Mouse (Mus musculus): ENCODE results near the gene Ar. TPM values are rescaled to one million over a fixed set of nuclear protein-coding genes. Genes with fewer than 3 reads are reported as not detected.

Gene Ar
- polyA plus RNA-seq, 1 experiment from 2014 or later = 0.29 TPM

DNA sequence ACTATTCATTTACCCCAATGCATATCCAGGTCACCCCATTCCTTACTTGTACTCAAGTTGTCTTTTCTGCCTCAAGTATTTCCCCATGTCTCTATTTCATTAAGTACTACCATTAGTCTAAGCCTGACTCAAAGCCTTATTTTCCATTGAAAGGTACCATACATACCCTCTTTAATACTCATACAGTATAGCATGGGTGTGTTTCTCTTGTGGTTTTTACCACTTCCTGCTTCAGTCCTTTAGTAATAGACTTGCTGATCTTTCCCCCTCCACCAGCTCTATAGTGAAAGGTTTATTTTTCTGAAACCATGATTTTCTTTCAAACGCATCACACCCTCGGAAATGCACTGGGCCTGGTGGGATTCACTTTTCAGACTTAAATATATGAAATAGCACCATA lies 117.2 kb downstream of the Ar start:
- Histone ChIP-seq H3K9me3 (ENCODE audit: control insufficient read depth, low read length) (no peaks in the 10 kb centered on the region), H3K27me3 (ENCODE audit: control insufficient read depth, insufficient read depth, low read length) (no peaks in the 10 kb centered on the region), H3K4me3 (ENCODE audit: low read depth, low read length) (no peak overlapping the region), H3K36me3 (ENCODE audit: control insufficient read depth, insufficient read depth, low read length) (no peaks in the 10 kb centered on the region), H3K4me1 (replicated peaks; ENCODE audit: control insufficient read depth, insufficient read depth) (no peaks in the 10 kb centered on the region), H3K4me2 (replicated peaks; ENCODE audit: low read depth) (no peak overlapping the region), H3K27ac (replicated peaks) (no peak overlapping the region), H3K9ac (ENCODE audit: low read length) (no peak overlapping the region)
- WGBS = 86% methylated on average over 2 of the region's 2 CpGs
- ATAC-seq (ENCODE audit: low FRiP score, low TSS enrichment) (no peak), DNase-seq (ENCODE audit: low spot score) (no peak)
- no peak for TF ChIP-seq CTCF (IDR thresholded peaks at IDR 0.05; ENCODE audit: low read depth)

DNA sequence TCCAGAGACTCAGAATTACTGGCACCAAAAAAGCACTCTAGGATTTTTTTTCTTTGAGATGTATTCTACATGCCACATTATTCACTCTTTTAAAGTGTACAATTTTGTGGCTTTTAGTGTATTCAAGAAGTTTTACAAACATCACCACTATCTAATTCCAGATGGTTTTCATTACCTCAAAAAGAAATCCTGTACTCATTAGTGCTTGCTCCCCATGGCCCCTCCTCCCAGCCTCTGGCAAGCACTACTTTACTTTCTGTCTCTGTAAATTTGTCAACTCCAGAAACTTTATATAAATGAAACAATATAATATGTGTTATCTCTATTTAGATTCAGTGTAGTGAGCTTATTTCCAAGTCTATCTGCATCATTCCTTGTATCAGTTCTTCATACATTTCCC lies 122.8 kb downstream of the Ar start:
- DNase-seq (ENCODE audit: low spot score) = no peak
- H3K4me3 ChIP-seq (ENCODE audit: low read depth, low read length) = no peak overlapping the region
- H3K4me2 ChIP-seq (replicated peaks; ENCODE audit: low read depth) = no peak overlapping the region
- H3K4me1 ChIP-seq (replicated peaks; ENCODE audit: control insufficient read depth, insufficient read depth) = no peaks in the 10 kb centered on the region
- H3K9me3 ChIP-seq (ENCODE audit: control insufficient read depth, low read length) = no peaks in the 10 kb centered on the region
- H3K27me3 ChIP-seq (ENCODE audit: control insufficient read depth, insufficient read depth, low read length) = no peaks in the 10 kb centered on the region
- ATAC-seq (ENCODE audit: low FRiP score, low TSS enrichment) = no peak
- TF ChIP-seq CTCF (IDR thresholded peaks at IDR 0.05; ENCODE audit: low read depth) = no peak
- TF ChIP-seq EP300 (optimal IDR thresholded peaks at IDR 0.05) = no peak
- H3K9ac ChIP-seq (ENCODE audit: low read length) = no peak overlapping the region
- H3K27ac ChIP-seq (replicated peaks) = no peak overlapping the region
- H3K36me3 ChIP-seq (ENCODE audit: control insufficient read depth, insufficient read depth, low read length) = no peaks in the 10 kb centered on the region

DNA sequence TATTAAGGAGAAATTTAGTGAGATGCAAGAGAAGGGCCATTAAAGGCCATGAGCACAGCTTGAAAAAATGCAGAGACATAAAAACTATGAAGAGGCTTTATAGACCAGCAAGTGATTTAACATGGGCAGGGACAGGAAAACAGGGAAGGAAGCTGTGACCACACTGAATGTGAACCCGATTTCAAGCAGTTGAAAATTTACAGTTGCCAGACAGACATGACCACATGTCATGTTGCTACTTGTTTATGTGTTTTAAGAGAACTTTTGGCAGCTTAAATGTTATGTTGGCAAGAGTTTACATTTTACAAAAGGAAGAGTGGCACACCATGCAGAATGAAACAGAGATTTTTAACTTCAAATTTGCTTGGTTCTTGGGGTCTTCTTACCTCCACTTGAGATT lies 143.2 kb downstream of the Ar start:
- Histone ChIP-seq H3K36me3 (ENCODE audit: control insufficient read depth, insufficient read depth, low read length) (no peaks in the 10 kb centered on the region), H3K9me3 (ENCODE audit: control insufficient read depth, low read length) (no peaks in the 10 kb centered on the region), H3K4me2 (replicated peaks; ENCODE audit: low read depth) (no peak overlapping the region), H3K4me1 (replicated peaks; ENCODE audit: control insufficient read depth, insufficient read depth) (no peaks in the 10 kb centered on the region), H3K4me3 (ENCODE audit: low read depth, low read length) (no peak overlapping the region), H3K27me3 (ENCODE audit: control insufficient read depth, insufficient read depth, low read length) (no peaks in the 10 kb centered on the region), H3K27ac (replicated peaks) (no peak overlapping the region), H3K9ac (ENCODE audit: low read length) (no peak overlapping the region)
- ATAC-seq (ENCODE audit: low FRiP score, low TSS enrichment) (no peak), DNase-seq (ENCODE audit: low spot score) (no peak)
- TF ChIP-seq EP300 (optimal IDR thresholded peaks at IDR 0.05) (no peak), CTCF (IDR thresholded peaks at IDR 0.05; ENCODE audit: low read depth) (no peak)
- 21% methylated on average over 1 of the region's 1 CpGs for WGBS

DNA sequence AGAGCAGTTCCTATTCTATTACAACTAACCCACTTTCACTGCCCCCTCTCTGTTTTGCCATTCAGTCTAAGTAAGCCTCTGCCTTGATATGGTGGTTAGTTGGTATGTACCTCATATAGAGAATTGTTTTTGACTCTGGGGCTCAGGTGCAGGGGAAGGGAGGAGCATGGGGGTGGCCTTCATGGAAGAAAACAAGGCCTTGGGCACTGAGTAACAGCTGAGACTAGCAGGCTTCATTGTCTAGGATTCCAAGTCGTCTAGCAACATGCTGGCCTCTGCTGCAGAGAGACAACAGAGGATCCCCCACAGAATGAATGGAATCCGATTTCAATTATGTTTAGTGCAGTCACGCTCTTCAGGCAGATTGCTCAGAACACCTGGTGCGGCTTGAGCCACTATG lies 152.1 kb downstream of the Ar start:
- Histone ChIP-seq H3K4me1 (replicated peaks; ENCODE audit: control insufficient read depth, insufficient read depth) (no peaks in the 10 kb centered on the region), H3K27me3 (ENCODE audit: control insufficient read depth, insufficient read depth, low read length) (no peaks in the 10 kb centered on the region), H3K9me3 (ENCODE audit: control insufficient read depth, low read length) (no peaks in the 10 kb centered on the region), H3K36me3 (ENCODE audit: control insufficient read depth, insufficient read depth, low read length) (no peaks in the 10 kb centered on the region), H3K27ac (replicated peaks) (no peak overlapping the region), H3K4me3 (ENCODE audit: low read depth, low read length) (no peak overlapping the region), H3K4me2 (replicated peaks; ENCODE audit: low read depth) (no peak overlapping the region), H3K9ac (ENCODE audit: low read length) (no peak overlapping the region)
- TF ChIP-seq EP300 (optimal IDR thresholded peaks at IDR 0.05) (no peak), CTCF (IDR thresholded peaks at IDR 0.05; ENCODE audit: low read depth) (no peak)
- 68% methylated on average over 4 of the region's 4 CpGs for WGBS
- ATAC-seq (ENCODE audit: low FRiP score, low TSS enrichment) (no peak), DNase-seq (ENCODE audit: low spot score) (no peak)

DNA sequence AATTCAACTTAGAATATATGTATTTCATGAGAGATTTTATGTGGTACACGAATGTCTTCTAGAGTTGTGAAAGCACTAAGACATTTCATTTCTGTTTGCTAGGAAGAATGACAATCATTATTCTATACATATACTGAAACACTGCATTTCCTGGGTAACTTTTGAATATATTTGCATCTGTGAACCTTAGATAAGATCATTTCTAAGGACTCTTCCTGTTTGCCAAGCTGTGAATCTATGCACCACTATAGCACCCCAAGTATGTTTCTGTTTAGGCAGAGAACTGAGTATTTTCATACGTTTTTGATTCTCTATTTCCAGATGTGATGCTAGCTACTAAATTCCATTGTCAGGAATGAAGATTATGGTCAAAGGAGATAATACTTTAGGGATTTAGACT lies 153.4 kb downstream of the Ar start:
- Histone ChIP-seq H3K9ac (ENCODE audit: low read length) (no peak overlapping the region), H3K36me3 (ENCODE audit: control insufficient read depth, insufficient read depth, low read length) (no peaks in the 10 kb centered on the region), H3K27me3 (ENCODE audit: control insufficient read depth, insufficient read depth, low read length) (no peaks in the 10 kb centered on the region), H3K4me2 (replicated peaks; ENCODE audit: low read depth) (no peak overlapping the region), H3K4me1 (replicated peaks; ENCODE audit: control insufficient read depth, insufficient read depth) (no peaks in the 10 kb centered on the region), H3K4me3 (ENCODE audit: low read depth, low read length) (no peak overlapping the region), H3K9me3 (ENCODE audit: control insufficient read depth, low read length) (no peaks in the 10 kb centered on the region), H3K27ac (replicated peaks) (no peak overlapping the region)
- ATAC-seq (ENCODE audit: low FRiP score, low TSS enrichment) (no peak), DNase-seq (ENCODE audit: low spot score) (no peak)
- TF ChIP-seq CTCF (IDR thresholded peaks at IDR 0.05; ENCODE audit: low read depth) = no peak
- TF ChIP-seq EP300 (optimal IDR thresholded peaks at IDR 0.05) = no peak
- 73% methylated on average over 2 of the region's 2 CpGs for WGBS

DNA sequence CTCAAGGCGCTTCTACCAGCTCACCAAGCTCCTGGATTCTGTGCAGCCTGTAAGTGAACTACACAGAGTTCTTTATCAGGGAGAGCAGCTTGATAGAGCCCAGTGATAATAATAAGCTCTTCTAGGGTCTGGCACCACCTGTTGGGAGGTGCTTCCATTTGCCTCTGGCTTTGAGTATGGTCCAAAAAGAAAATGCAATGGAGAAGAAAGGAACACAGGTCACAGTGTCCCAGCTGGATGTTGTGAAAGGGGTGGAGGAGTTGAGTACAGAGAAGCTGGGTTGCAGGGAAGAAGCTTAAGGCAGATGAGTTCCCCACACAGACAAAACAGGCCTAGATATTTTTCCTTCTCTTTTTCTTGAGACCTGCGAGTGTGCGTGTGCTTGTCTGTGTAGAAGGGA lies 167.4 kb downstream of the Ar start:
- Histone ChIP-seq H3K27ac (replicated peaks) (no peak overlapping the region), H3K36me3 (ENCODE audit: control insufficient read depth, insufficient read depth, low read length) (no peaks in the 10 kb centered on the region), H3K9ac (ENCODE audit: low read length) (no peak overlapping the region), H3K27me3 (ENCODE audit: control insufficient read depth, insufficient read depth, low read length) (no peaks in the 10 kb centered on the region), H3K4me3 (ENCODE audit: low read depth, low read length) (no peak overlapping the region), H3K9me3 (ENCODE audit: control insufficient read depth, low read length) (no peaks in the 10 kb centered on the region), H3K4me1 (replicated peaks; ENCODE audit: control insufficient read depth, insufficient read depth) (no peaks in the 10 kb centered on the region), H3K4me2 (replicated peaks; ENCODE audit: low read depth) (no peak overlapping the region)
- 94% methylated on average over 3 of the region's 3 CpGs for WGBS
- ATAC-seq (ENCODE audit: low FRiP score, low TSS enrichment) (no peak), DNase-seq (ENCODE audit: low spot score) (no peak)
- no peak for TF ChIP-seq CTCF (IDR thresholded peaks at IDR 0.05; ENCODE audit: low read depth)

Data from stomach, postnatal 0 days (tissue).